Mouse (Mus musculus) stomach, embryonic 15.5 days (tissue): ENCODE measurements around the gene Scarf1. TPM values are rescaled to one million over a fixed set of nuclear protein-coding genes. Genes with fewer than 3 reads are reported as not detected.

Experiments used
- ATAC-seq: fragments of 200-750 bp; cut with Nextera tagmentation; 2 replicates; pipeline ENCODE4 v1.8.0; 2017; ENCODE audit warnings: low read depth, moderate number of reproducible peaks, moderate TSS enrichment; ENCODE audit not compliant: insufficient read depth, low FRiP score
- H3K27ac ChIP-seq: fragments of 300-500 bp; sonication (generic); 2 replicates; pipeline ENCODE4 v1.5.1; 2015; ENCODE audit warnings: mild to moderate bottlenecking, inconsistent platforms
- H3K27me3 ChIP-seq: fragments of 300-500 bp; sonication (generic); replicated peaks from 2 replicates; pipeline ENCODE4 v1.6.1; 2015; ENCODE audit warnings: inconsistent platforms
- H3K36me3 ChIP-seq: fragments of 300-500 bp; sonication (generic); 2 replicates; pipeline ENCODE4 v1.6.1; 2015; ENCODE audit warnings: inconsistent platforms
- H3K4me1 ChIP-seq: fragments of 300-500 bp; sonication (generic); 2 replicates; pipeline ENCODE4 v1.6.1; 2015; ENCODE audit warnings: inconsistent platforms
- H3K4me2 ChIP-seq: fragments of 300-500 bp; sonication (generic); 2 replicates; pipeline ENCODE4 v1.6.1; 2015; ENCODE audit warnings: mild to moderate bottlenecking, inconsistent platforms
- H3K4me3 ChIP-seq: fragments of 300-500 bp; sonication (generic); replicated peaks from 2 replicates; pipeline ENCODE4 v1.5.1; 2015; ENCODE audit warnings: inconsistent platforms
- H3K9ac ChIP-seq: fragments of 300-500 bp; sonication (generic); 2 replicates; pipeline ENCODE4 v1.6.1; 2015; ENCODE audit warnings: inconsistent platforms
- H3K9me3 ChIP-seq: fragments of 300-500 bp; sonication (generic); 2 replicates; pipeline ENCODE4 v1.6.1; 2016; ENCODE audit warnings: inconsistent platforms
- WGBS: fragments of 180-500 bp; shearing (Covaris S2); methylation state at CpG from one replicate; pipeline ENCODE4 v1.1.7; 2015; 5-methylcytosine and 5-hydroxymethylcytosine counted together
- polyA plus RNA-seq: library from polyadenylated mRNA; unstranded; fragments of >200 nt; fragmentation: Nextera tagmentation; extraction: Ambion mirVana; gene quantifications from 2 replicates; pipeline ENCODE4 v1.2.1, GENCODE M21; 2015

The Scarf1 gene
- polyA plus RNA-seq, 1 experiment from 2014 or later = 7.1 TPM

DNA sequence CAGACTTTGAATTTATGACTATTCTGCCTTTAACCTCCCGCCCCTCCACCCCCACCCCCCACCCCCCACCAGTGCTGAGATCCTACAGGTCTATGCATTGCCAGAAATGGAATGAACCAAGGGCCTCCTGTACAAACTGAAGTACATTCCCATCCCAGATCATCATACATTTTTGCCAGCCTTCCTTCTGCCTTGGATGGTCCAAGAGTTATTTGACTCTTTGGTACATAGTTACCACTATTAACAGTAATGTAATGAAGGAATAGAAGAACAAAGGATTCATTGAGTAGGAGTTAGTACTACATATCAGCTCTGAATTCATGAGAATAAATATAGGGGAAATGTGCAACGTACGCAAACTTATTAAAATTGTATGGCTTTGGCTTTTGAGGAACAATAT, 27.1 kb upstream of the Scarf1 start:
- Histone ChIP-seq H3K4me3 (no peak overlapping the region), H3K4me2 (peak overlapping the region; percentile 24; the same call in 1 of the 2 replicates)
- WGBS = 18% methylated on average over 3 of the region's 3 CpGs

DNA sequence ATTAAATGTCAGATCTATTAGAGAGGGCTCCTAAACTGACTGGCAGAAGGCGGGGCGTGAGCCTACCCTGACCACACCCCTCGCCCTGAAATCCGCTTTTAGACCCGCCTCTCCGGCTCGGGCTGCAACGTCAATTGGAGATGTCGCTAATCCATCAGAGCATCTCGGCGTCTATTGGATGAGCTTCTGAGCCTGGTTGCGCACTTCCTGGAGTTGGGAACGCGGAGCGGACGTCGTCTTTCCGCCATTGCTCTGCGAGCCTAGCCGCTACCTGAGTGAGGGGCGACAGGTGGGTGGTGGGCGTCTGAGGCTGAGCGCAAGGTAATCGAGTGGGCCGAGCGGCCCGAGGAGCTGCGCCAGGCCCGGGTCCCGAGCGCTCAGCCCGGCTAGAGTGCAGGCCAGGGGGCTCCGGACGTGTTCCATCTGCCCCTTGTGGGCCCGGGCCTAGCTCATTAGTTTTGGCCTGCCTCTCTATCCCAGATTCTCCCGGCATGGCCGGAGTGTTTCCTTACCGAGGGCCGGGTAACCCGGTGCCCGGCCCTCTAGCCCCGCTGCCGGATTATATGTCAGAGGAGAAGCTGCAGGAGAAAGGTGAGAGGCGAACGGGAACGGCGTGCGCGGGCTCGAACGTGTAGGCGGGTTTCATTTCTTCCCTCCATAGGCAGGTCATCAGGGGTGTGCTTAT, 26.6 kb upstream of the Scarf1 start, which contains the start of gene Prpf8:
TSS of gene Prpf8 (plus strand) at position 216 of the 685 bp plus-strand sequence.
- H3K36me3 ChIP-seq = peaks cover 20% of the 10 kb centered on the region
- H3K9ac ChIP-seq = peak within 1 kb of the TSS; percentile 70
- peaks cover 7% of the 10 kb centered on the region for H3K4me1 ChIP-seq
- H3K27ac ChIP-seq = peak within 1 kb of the TSS; percentile 74; the same call in 1 of the 2 replicates
- H3K27me3 ChIP-seq = no peaks in the 10 kb centered on the region
- H3K4me2 ChIP-seq = peak within 1 kb of the TSS; percentile 91
- no peaks in the 10 kb centered on the region for H3K9me3 ChIP-seq
- under 1% methylated on average over 52 of the region's 52 CpGs for WGBS
- H3K4me3 ChIP-seq = peak within 1 kb of the TSS; percentile 75
- peak; percentile 99 for ATAC-seq

More for the DNA sequence above, 27.1 kb upstream of the Scarf1 start:
- Histone ChIP-seq H3K4me1 (peaks cover 7% of the 10 kb centered on the region), H3K36me3 (peaks cover 15% of the 10 kb centered on the region), H3K9ac (no peak overlapping the region), H3K27me3 (no peaks in the 10 kb centered on the region), H3K9me3 (no peaks in the 10 kb centered on the region), H3K27ac (no peak overlapping the region)
- 0 out of 2 replicates have a peak, but pooled peaks have one; percentile 23 for ATAC-seq

DNA sequence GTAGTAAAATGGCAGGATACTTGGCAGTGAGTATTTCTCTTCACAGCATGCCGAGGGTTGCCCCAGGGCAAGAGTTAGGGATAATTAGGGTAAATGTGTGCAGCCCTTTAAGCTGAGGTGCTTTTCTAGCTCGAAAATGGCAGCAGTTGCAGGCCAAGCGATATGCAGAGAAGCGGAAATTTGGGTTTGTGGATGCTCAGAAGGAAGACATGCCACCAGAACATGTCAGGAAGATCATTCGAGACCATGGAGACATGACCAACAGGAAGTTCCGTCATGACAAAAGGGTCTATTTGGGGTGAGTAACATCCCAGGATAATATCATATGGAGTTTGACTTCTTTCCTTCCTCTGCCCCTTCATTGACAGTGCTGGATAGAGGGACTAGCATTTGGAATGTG, 25.8 kb upstream of the Scarf1 start:
- Histone ChIP-seq H3K4me2 (peak overlapping the region; percentile 91), H3K36me3 (peaks cover 28% of the 10 kb centered on the region), H3K27ac (0 out of 2 replicates have a peak overlapping the region, but pooled peaks have one; percentile 74), H3K4me3 (peak overlapping the region; percentile 75), H3K27me3 (no peaks in the 10 kb centered on the region), H3K9me3 (no peaks in the 10 kb centered on the region), H3K4me1 (peaks cover 7% of the 10 kb centered on the region), H3K9ac (peak overlapping the region; percentile 70)
- ATAC-seq = no peak
- 36% methylated on average over 6 of the region's 6 CpGs for WGBS

DNA sequence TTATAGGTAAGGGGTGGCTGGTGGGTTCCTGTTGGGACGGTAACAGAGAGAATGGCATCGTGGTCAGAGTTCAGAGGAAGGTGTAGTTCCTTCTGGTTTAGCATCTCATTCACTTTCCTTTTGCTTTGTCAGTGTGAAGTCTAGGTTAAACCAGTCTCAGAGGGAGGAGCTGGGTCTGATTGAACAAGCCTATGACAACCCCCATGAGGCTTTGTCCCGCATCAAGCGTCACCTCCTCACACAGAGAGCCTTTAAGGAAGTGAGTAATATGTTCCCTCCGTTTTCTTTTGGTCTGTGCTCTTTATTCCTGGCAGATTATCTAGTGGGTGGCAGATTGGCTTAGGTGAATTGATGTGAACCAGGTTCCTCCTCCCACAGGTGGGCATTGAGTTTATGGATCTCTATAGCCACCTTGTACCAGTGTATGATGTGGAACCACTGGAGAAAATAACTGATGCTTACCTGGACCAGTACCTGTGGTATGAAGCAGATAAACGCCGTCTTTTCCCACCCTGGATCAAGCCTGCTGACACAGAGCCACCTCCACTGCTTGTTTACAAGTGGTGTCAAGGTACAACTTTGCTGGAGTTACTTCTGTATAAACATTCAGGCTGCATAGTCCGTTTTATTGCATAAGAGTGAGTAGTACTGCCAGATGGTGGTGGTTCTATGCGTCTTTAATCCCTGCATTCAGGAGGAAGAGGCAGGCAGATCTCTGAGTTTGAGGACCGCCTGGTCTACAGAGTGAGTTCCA, 18.9 kb upstream of the Scarf1 start:
- Histone ChIP-seq H3K9me3 (no peaks in the 10 kb centered on the region), H3K27me3 (no peaks in the 10 kb centered on the region), H3K36me3 (peaks cover 93% of the 10 kb centered on the region), H3K4me3 (no peak overlapping the region), H3K27ac (no peak overlapping the region), H3K4me2 (no peak overlapping the region), H3K4me1 (0 out of 2 replicates have a peak, but pooled peaks cover 3% of the 10 kb centered on the region), H3K9ac (no peak overlapping the region)
- 93% methylated on average over 10 of the region's 10 CpGs for WGBS
- no peak for ATAC-seq

DNA sequence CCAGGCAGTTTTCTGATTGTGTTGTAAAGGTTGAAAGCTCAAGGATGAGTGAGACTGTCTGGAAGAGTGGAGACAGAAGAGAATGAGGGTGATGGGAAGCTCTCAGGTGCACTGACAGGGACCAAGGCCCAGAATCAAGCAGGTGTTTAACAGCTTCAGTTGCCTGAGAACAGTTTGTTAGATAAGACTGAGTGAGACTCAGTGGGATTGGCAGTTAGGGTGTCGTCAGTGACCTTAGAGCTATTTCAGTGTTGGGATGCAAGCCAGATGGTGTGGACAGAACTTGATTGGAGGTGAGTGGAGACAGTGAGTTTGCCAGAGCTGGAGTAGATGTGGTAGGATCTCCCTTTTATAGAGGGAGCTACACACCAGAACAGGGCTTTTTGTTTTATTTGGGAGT, 15.2 kb upstream of the Scarf1 start:
- H3K4me1 ChIP-seq = 0 out of 2 replicates have a peak, but pooled peaks cover 3% of the 10 kb centered on the region
- H3K27ac ChIP-seq = no peak overlapping the region
- no peak overlapping the region for H3K4me2 ChIP-seq
- H3K9me3 ChIP-seq = no peaks in the 10 kb centered on the region
- peaks cover 94% of the 10 kb centered on the region for H3K36me3 ChIP-seq
- no peaks in the 10 kb centered on the region for H3K27me3 ChIP-seq
- H3K9ac ChIP-seq = no peak overlapping the region
- H3K4me3 ChIP-seq = no peak overlapping the region
- 78% methylated on average over 1 of the region's 1 CpGs for WGBS
- no peak for ATAC-seq

DNA sequence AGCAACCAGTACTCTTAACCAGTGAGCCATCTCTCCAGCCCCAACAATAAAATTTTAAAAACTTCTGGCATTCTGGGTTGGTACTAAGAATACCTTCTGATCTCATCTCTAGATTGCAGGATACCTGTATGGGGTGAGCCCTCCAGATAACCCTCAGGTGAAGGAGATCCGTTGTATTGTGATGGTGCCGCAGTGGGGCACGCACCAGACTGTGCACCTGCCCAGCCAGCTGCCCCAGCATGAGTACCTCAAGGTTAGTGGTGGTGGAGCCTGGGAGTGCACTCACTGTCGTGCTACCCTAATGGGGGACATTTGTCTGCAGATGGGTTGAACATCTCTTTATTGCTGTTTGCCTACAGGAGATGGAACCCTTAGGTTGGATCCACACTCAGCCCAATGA, 5.2 kb upstream of the Scarf1 start:
- Histone ChIP-seq H3K4me2 (no peak overlapping the region), H3K36me3 (peaks cover 48% of the 10 kb centered on the region), H3K27ac (no peak overlapping the region), H3K4me3 (no peak overlapping the region), H3K9me3 (no peaks in the 10 kb centered on the region), H3K4me1 (peaks cover 25% of the 10 kb centered on the region), H3K27me3 (no peaks in the 10 kb centered on the region), H3K9ac (no peak overlapping the region)
- ATAC-seq = no peak
- WGBS = 87% methylated on average over 4 of the region's 4 CpGs

DNA sequence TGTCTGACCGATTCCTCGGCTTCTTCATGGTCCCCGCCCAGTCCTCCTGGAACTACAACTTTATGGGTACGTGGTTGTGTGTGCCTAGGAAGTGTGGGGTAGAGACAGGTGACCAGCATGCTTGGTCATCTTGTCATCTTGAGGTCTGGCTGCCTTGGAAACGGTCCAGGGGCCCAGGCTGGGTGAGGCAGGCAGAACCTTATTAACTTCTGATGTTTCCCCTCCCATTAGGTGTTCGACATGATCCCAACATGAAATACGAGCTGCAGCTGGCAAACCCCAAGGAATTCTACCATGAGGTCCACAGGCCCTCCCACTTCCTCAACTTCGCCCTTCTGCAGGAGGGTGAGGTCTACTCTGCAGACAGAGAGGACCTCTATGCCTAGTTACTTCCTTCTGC, 4.4 kb upstream of the Scarf1 start:
- Histone ChIP-seq H3K9ac (no peak overlapping the region), H3K4me1 (peaks cover 25% of the 10 kb centered on the region), H3K27me3 (no peaks in the 10 kb centered on the region), H3K27ac (no peak overlapping the region; the same call in 1 of the 2 replicates), H3K4me2 (no peak overlapping the region), H3K4me3 (no peak overlapping the region), H3K36me3 (peaks cover 43% of the 10 kb centered on the region), H3K9me3 (no peaks in the 10 kb centered on the region)
- ATAC-seq = no peak
- 66% methylated on average over 8 of the region's 8 CpGs for WGBS

DNA sequence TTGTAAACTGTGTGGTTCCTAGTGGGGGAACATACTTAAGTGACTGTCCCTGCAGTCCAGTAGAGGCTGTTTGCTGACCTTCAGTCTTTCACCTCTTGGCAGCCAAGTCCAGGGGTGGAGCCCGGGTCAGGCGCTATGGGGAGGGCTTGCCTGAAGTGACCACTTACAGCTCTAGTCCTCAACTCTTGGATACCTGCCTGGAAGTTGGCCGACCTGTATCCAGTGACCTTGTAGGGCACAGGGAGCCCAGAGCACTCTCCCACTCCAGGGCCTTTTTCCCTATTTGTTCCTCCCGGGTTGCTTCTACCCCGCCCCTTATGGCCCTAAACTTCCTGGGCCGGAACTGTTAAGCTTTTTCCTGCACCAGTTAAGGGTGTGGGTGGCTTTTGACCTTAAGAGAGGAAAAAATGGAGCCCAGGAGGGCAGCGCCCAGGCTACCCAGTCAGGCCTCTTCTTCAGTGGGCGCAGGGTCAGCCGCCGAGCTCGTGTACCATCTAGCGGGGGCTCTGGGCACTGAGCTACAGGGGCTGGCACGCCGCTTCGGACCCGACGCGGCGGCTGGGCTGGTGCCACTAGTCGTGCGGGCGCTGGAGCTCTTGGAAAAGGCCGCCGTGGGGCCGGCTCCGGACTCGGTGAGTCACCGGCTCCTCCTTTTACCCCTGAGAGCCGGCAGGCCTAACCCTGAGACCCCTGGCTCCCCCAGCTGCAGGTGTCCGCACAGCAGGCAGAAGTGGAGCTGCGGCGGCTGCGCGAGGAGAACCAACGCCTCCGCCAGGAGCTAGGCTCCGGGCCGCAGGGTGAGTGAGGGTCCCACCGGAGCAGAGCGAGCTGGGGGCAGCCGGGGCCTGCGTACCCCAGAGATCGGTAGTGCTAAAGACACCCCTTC, 3.4 kb upstream of the Scarf1 start, which contains the start of gene Rilp:
TSS of gene Rilp (plus strand) at position 354 of the 886 bp plus-strand sequence.
- peak within 1 kb of the TSS; percentile 44 for H3K9ac ChIP-seq

DNA sequence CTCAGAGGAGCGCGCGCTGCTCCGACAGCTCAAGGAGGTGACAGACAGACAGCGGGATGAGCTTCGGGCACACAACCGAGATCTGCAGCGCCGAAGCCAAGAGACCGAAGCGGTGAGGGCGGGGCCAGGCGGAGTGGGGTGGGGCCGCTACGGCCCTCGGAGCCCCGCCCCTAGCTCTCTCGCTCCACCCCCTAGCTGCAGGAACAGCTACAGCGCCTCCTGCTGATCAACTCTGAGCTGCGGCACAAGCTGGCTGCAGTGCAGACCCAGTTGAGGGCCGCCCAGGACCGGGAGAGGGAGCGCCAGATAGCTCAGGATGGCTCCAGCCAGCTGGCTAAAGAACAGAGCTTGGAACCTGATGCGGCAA, 2.7 kb upstream of the Scarf1 start:
- peak; percentile 87 for ATAC-seq
- Histone ChIP-seq H3K4me3 (peak overlapping the region; percentile 48), H3K4me1 (peaks cover 25% of the 10 kb centered on the region), H3K36me3 (peaks cover 29% of the 10 kb centered on the region), H3K9ac (peak overlapping the region; percentile 44), H3K4me2 (peak overlapping the region; percentile 94), H3K9me3 (no peaks in the 10 kb centered on the region), H3K27me3 (no peaks in the 10 kb centered on the region), H3K27ac (peak overlapping the region; percentile 88)
- WGBS = 4% methylated on average over 24 of the region's 24 CpGs

More for the DNA sequence above, 3.4 kb upstream of the Scarf1 start, which contains the start of gene Rilp:
- Histone ChIP-seq H3K36me3 (peaks cover 33% of the 10 kb centered on the region), H3K4me2 (peak within 1 kb of the TSS; percentile 94), H3K4me3 (peak within 1 kb of the TSS; percentile 48), H3K27me3 (no peaks in the 10 kb centered on the region), H3K4me1 (peaks cover 25% of the 10 kb centered on the region), H3K9me3 (no peaks in the 10 kb centered on the region), H3K27ac (peak within 1 kb of the TSS; percentile 88)
- peak; percentile 67 for ATAC-seq
- 2% methylated on average over 43 of the region's 43 CpGs for WGBS

DNA sequence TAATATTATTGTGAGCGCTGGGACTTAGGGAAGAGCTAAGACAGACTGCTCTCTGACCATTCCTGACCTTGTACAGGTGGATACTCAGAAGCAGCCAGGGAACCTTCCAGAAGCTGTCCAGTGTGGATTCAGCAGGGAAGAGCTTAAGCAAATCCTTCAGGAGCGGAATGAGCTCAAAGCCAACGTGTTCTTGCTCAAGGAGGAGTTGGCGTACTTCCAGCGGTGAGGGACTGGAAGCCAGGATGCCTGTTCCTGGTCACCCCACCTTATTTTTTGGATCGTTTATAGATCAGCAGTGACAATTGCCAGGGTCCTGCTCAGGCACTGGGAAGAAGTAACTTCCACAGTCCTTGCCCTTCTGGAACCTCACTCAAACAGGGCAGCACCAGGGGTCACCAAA, 2.1 kb upstream of the Scarf1 start:
- Histone ChIP-seq H3K9ac (no peak overlapping the region), H3K4me2 (no peak overlapping the region), H3K4me1 (peaks cover 25% of the 10 kb centered on the region), H3K9me3 (no peaks in the 10 kb centered on the region), H3K36me3 (peaks cover 23% of the 10 kb centered on the region), H3K4me3 (no peak overlapping the region), H3K27me3 (no peaks in the 10 kb centered on the region), H3K27ac (no peak overlapping the region)
- 75% methylated on average over 6 of the region's 6 CpGs for WGBS
- ATAC-seq = no peak

DNA sequence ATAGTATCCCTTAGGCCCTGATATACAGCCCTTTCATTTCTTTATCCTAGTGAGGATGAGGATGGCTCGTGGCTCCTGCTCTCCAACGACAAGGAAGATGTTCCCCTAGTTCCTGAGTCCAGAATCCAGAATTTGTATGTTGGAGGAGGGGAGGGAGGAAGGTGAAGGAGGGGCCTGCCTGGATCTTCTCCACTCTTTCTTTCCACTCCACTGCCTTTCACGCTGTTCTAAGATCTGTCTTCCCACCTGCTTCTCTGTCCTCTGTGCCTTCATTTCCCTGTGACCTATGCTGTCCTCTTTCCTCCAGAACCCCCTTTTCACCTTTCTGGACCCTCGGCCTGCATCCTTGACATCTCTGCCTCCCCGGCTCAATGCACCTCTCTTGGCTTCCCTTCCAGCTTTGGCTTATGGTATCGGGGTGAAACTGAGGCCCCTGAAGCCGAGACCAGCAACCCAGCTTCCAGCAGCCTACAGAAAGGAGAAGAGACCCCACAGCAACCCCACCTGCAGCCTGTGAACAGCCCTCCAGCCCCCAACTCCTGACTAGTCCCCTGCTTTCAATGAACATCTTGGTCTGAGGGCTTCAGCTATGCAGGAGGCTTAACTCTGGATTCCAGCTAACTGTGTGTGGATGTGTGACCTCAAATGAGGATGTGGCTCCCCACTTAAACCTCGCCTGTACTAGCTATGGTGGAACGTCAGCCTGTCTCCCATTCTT, 880 bp upstream of the Scarf1 start:
- 82% methylated on average over 9 of the region's 9 CpGs for WGBS
- Histone ChIP-seq H3K27ac (no peak overlapping the region), H3K4me2 (no peak overlapping the region), H3K4me3 (no peak overlapping the region), H3K27me3 (no peaks in the 10 kb centered on the region), H3K36me3 (peaks cover 18% of the 10 kb centered on the region), H3K9ac (no peak overlapping the region), H3K4me1 (peaks cover 25% of the 10 kb centered on the region), H3K9me3 (no peaks in the 10 kb centered on the region)
- ATAC-seq = no peak
